Mouse (Mus musculus) stomach, embryonic 15.5 days (tissue): ENCODE results near the gene Slc7a5. TPM values are rescaled to one million over a fixed set of nuclear protein-coding genes. Genes with fewer than 3 reads are reported as not detected.

ENCODE experiments used
- ATAC-seq: fragments of 200-750 bp; cut with Nextera tagmentation; 2 replicates; pipeline ENCODE4 v1.8.0; 2017; ENCODE audit warnings: low read depth, moderate number of reproducible peaks, moderate TSS enrichment; ENCODE audit not compliant: insufficient read depth, low FRiP score
- H3K27ac ChIP-seq: fragments of 300-500 bp; sonication (generic); 2 replicates; pipeline ENCODE4 v1.5.1; 2015; ENCODE audit warnings: mild to moderate bottlenecking, inconsistent platforms
- H3K27me3 ChIP-seq: fragments of 300-500 bp; sonication (generic); replicated peaks from 2 replicates; pipeline ENCODE4 v1.6.1; 2015; ENCODE audit warnings: inconsistent platforms
- H3K36me3 ChIP-seq: fragments of 300-500 bp; sonication (generic); 2 replicates; pipeline ENCODE4 v1.6.1; 2015; ENCODE audit warnings: inconsistent platforms
- H3K4me1 ChIP-seq: fragments of 300-500 bp; sonication (generic); 2 replicates; pipeline ENCODE4 v1.6.1; 2015; ENCODE audit warnings: inconsistent platforms
- H3K4me2 ChIP-seq: fragments of 300-500 bp; sonication (generic); 2 replicates; pipeline ENCODE4 v1.6.1; 2015; ENCODE audit warnings: mild to moderate bottlenecking, inconsistent platforms
- H3K4me3 ChIP-seq: fragments of 300-500 bp; sonication (generic); replicated peaks from 2 replicates; pipeline ENCODE4 v1.5.1; 2015; ENCODE audit warnings: inconsistent platforms
- H3K9ac ChIP-seq: fragments of 300-500 bp; sonication (generic); 2 replicates; pipeline ENCODE4 v1.6.1; 2015; ENCODE audit warnings: inconsistent platforms
- H3K9me3 ChIP-seq: fragments of 300-500 bp; sonication (generic); 2 replicates; pipeline ENCODE4 v1.6.1; 2016; ENCODE audit warnings: inconsistent platforms
- WGBS: fragments of 180-500 bp; shearing (Covaris S2); methylation state at CpG from one replicate; pipeline ENCODE4 v1.1.7; 2015; 5-methylcytosine and 5-hydroxymethylcytosine counted together
- polyA plus RNA-seq: library from polyadenylated mRNA; unstranded; fragments of >200 nt; fragmentation: Nextera tagmentation; extraction: Ambion mirVana; gene quantifications from 2 replicates; pipeline ENCODE4 v1.2.1, GENCODE M21; 2015

Slc7a5 gene
- polyA plus RNA-seq, 1 experiment from 2014 or later: 22.7 TPM

GRCm38 (mm10) chr8:121919158-121919557 is 11.7 kb upstream of the Slc7a5 start:
- no peak overlapping the region for H3K4me2 ChIP-seq
- no peaks in the 10 kb centered on the region for H3K9me3 ChIP-seq
- H3K36me3 ChIP-seq: no peaks in the 10 kb centered on the region
- no peaks in the 10 kb centered on the region for H3K27me3 ChIP-seq
- ATAC-seq: no peak
- no peak overlapping the region for H3K27ac ChIP-seq
- H3K4me1 ChIP-seq: peaks cover 15% of the 10 kb centered on the region
- no peak overlapping the region for H3K9ac ChIP-seq
- 48% methylated on average over 4 of the region's 4 CpGs for WGBS
- H3K4me3 ChIP-seq: no peak overlapping the region

GRCm38 (mm10) chr8:121913378-121913777 is 5.9 kb upstream of the Slc7a5 start:
- WGBS: 75% methylated on average over 8 of the region's 8 CpGs
- ATAC-seq: no peak

GRCm38 (mm10) chr8:121912831-121913230 is 5.3 kb upstream of the Slc7a5 start:
- no peaks in the 10 kb centered on the region for H3K36me3 ChIP-seq

More at GRCm38 (mm10) chr8:121913378-121913777, 5.9 kb upstream of the Slc7a5 start:
- no peaks in the 10 kb centered on the region for H3K36me3 ChIP-seq
- H3K4me3 ChIP-seq: no peak overlapping the region
- 0 out of 2 replicates have a peak, but pooled peaks cover 2% of the 10 kb centered on the region for H3K4me1 ChIP-seq
- no peaks in the 10 kb centered on the region for H3K9me3 ChIP-seq
- no peak overlapping the region for H3K9ac ChIP-seq
- H3K27ac ChIP-seq: no peak overlapping the region
- no peaks in the 10 kb centered on the region for H3K27me3 ChIP-seq
- no peak overlapping the region for H3K4me2 ChIP-seq

GRCm38 (mm10) chr8:121911987-121912386 is 4.5 kb upstream of the Slc7a5 start:
- Histone ChIP-seq H3K27ac (no peak overlapping the region), H3K4me2 (no peak overlapping the region), H3K36me3 (no peaks in the 10 kb centered on the region), H3K9ac (no peak overlapping the region), H3K27me3 (no peaks in the 10 kb centered on the region), H3K9me3 (no peaks in the 10 kb centered on the region), H3K4me1 (peaks cover 7% of the 10 kb centered on the region; the same call in 1 of the 2 replicates), H3K4me3 (no peak overlapping the region)
- no peak for ATAC-seq
- 67% methylated on average over 7 of the region's 7 CpGs for WGBS

More at GRCm38 (mm10) chr8:121912831-121913230, 5.3 kb upstream of the Slc7a5 start:
- no peak for ATAC-seq
- H3K4me2 ChIP-seq: no peak overlapping the region
- H3K27me3 ChIP-seq: no peaks in the 10 kb centered on the region
- H3K27ac ChIP-seq: no peak overlapping the region
- WGBS: 66% methylated on average over 3 of the region's 3 CpGs
- H3K9ac ChIP-seq: no peak overlapping the region
- H3K4me1 ChIP-seq: peaks cover 6% of the 10 kb centered on the region; the same call in 1 of the 2 replicates
- H3K9me3 ChIP-seq: no peaks in the 10 kb centered on the region
- no peak overlapping the region for H3K4me3 ChIP-seq

- Histone ChIP-seq H3K4me3 (no peak overlapping the region), H3K27me3 (no peaks in the 10 kb centered on the region), H3K36me3 (no peaks in the 10 kb centered on the region), H3K4me1 (peaks cover 7% of the 10 kb centered on the region; the same call in 1 of the 2 replicates), H3K9me3 (no peaks in the 10 kb centered on the region), H3K27ac (no peak overlapping the region), H3K9ac (no peak overlapping the region), H3K4me2 (no peak overlapping the region)
- WGBS: 84% methylated on average over 6 of the region's 6 CpGs
- ATAC-seq: no peak
Measured at GRCm38 (mm10) chr8:121911400-121911799, 3.9 kb upstream of the Slc7a5 start.

GRCm38 (mm10) chr8:121909663-121910062 is 2.2 kb upstream of the Slc7a5 start:
- Histone ChIP-seq H3K36me3 (no peaks in the 10 kb centered on the region), H3K27ac (no peak overlapping the region), H3K9ac (no peak overlapping the region), H3K27me3 (no peaks in the 10 kb centered on the region), H3K4me1 (peaks cover 16% of the 10 kb centered on the region), H3K9me3 (no peaks in the 10 kb centered on the region), H3K4me2 (no peak overlapping the region), H3K4me3 (no peak overlapping the region)
- no peak for ATAC-seq
- 4% methylated on average over 6 of the region's 6 CpGs for WGBS

- Histone ChIP-seq H3K27me3 (no peaks in the 10 kb centered on the region), H3K27ac (no peak overlapping the region), H3K36me3 (no peaks in the 10 kb centered on the region), H3K4me1 (peaks cover 16% of the 10 kb centered on the region), H3K9ac (no peak overlapping the region), H3K4me2 (no peak overlapping the region), H3K9me3 (no peaks in the 10 kb centered on the region), H3K4me3 (no peak overlapping the region)
- ATAC-seq: no peak
- 64% methylated on average over 8 of the region's 8 CpGs for WGBS
Measured at GRCm38 (mm10) chr8:121909148-121909541, 1.7 kb upstream of the Slc7a5 start.

GRCm38 (mm10) chr8:121908378-121909147 is 1.1 kb upstream of the Slc7a5 start:
- H3K4me2 ChIP-seq: peak overlapping the region; percentile 97
- no peak for ATAC-seq
- no peaks in the 10 kb centered on the region for H3K27me3 ChIP-seq
- 45% methylated on average over 8 of the region's 8 CpGs for WGBS
- no peaks in the 10 kb centered on the region for H3K36me3 ChIP-seq
- no peak overlapping the region for H3K9ac ChIP-seq
- no peak overlapping the region for H3K27ac ChIP-seq
- peak overlapping the region; percentile 65; the same call in 1 of the 2 replicates for H3K4me3 ChIP-seq
- H3K9me3 ChIP-seq: no peaks in the 10 kb centered on the region
- H3K4me1 ChIP-seq: peaks cover 16% of the 10 kb centered on the region

GRCm38 (mm10) chr8:121906542-121907512 is 667 bp downstream of the Slc7a5 start:
- H3K9ac ChIP-seq: peak overlapping the region; percentile 40
- no peaks in the 10 kb centered on the region for H3K27me3 ChIP-seq
- H3K27ac ChIP-seq: no peak overlapping the region
- no peaks in the 10 kb centered on the region for H3K9me3 ChIP-seq
- no peaks in the 10 kb centered on the region for H3K36me3 ChIP-seq
- peak; percentile 12; the same call in 1 of the 2 replicates for ATAC-seq
- WGBS: under 1% methylated on average over 72 of the region's 72 CpGs
- peak overlapping the region; percentile 97 for H3K4me2 ChIP-seq
- peak overlapping the region; percentile 65 for H3K4me3 ChIP-seq
- H3K4me1 ChIP-seq: peaks cover 24% of the 10 kb centered on the region

GRCm38 (mm10) chr8:121905864-121906263 is 1.6 kb downstream of the Slc7a5 start:
- Histone ChIP-seq H3K9ac (no peak overlapping the region), H3K27me3 (no peaks in the 10 kb centered on the region), H3K4me2 (peak overlapping the region; percentile 97), H3K9me3 (no peaks in the 10 kb centered on the region), H3K4me1 (peaks cover 33% of the 10 kb centered on the region), H3K27ac (no peak overlapping the region), H3K36me3 (no peaks in the 10 kb centered on the region), H3K4me3 (peak overlapping the region; percentile 65)
- ATAC-seq: no peak
- 14% methylated on average over 5 of the region's 5 CpGs for WGBS

GRCm38 (mm10) chr8:121905420-121905819 is 2.1 kb downstream of the Slc7a5 start:
- 50% methylated on average over 1 of the region's 1 CpGs for WGBS
- Histone ChIP-seq H3K4me3 (peak overlapping the region; percentile 65), H3K27ac (no peak overlapping the region), H3K9me3 (no peaks in the 10 kb centered on the region), H3K4me2 (peak overlapping the region; percentile 97), H3K9ac (no peak overlapping the region), H3K4me1 (peaks cover 33% of the 10 kb centered on the region), H3K27me3 (no peaks in the 10 kb centered on the region), H3K36me3 (no peaks in the 10 kb centered on the region)
- no peak for ATAC-seq
